In genomic region chr8:15364546-15364945, GRCm38 (mm10) we compare ENCODE assay signal across 17 mouse cellular contexts.
"Had no signal": no experiment of that assay in that cellular context is flagged by ENCODE, and none has a peak within 500 bp of the region (broad histone marks: within the 10 kb centered on the region; RNA-seq: fewer than 3 reads in every experiment).

No protein-coding gene starts in this region.

- DNase-seq: left cerebral cortex, postnatal 4 days; liver; liver, embryonic 13.5 days; liver, postnatal 0 days; lung, adult 18-20 months; lung, adult 2 months; lung, embryonic 14.5 days; lung, postnatal 10 days; lung, postnatal 14 days; lung, postnatal 36 days; lung, postnatal 4 days; midbrain, embryonic 14.5 days had no signal

- ATAC-seq: liver, embryonic 12.5 days; liver, postnatal 0 days; lung, postnatal 0 days; midbrain, embryonic 13.5 days; midbrain, embryonic 15.5 days; midbrain, embryonic 16.5 days had no signal
